Mouse (Mus musculus): ENCODE data around the gene Cdc20b. TPM values are rescaled to one million over a fixed set of nuclear protein-coding genes. Genes with fewer than 3 reads are reported as not detected.

Gene Cdc20b
- polyA plus RNA-seq, 1 experiment from 2014 or later, result 0.86 TPM

DNA sequence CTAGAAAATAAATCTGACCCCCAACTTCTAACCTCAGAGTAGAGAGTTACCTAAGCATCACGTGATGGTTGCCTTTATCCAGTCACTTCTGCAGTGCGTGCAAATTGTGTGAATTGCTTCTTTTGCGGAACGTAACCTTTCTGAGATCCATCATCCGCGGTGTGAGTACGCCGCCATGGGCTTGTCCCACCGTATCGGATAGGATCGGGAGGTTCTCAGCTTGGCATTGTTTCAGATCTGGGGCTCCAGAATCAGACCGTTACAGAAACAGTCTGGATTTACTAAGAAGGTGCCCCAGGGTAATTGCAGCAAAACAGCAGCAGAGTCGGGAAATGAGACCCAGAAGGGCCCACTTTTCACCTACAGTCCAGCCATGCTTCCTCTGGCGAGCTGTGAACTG, 86.4 kb downstream of the Cdc20b start:
- H3K9ac ChIP-seq, result no peak overlapping the region
- H3K27me3 ChIP-seq, result no peaks in the 10 kb centered on the region
- H3K4me2 ChIP-seq, result no peak overlapping the region
- no peak overlapping the region for H3K27ac ChIP-seq
- H3K4me3 ChIP-seq, result no peak overlapping the region
- no peaks in the 10 kb centered on the region for H3K36me3 ChIP-seq
- no peaks in the 10 kb centered on the region for H3K4me1 ChIP-seq (replicated peaks)
- WGBS, result 90% methylated on average over 14 of the region's 14 CpGs
- no peaks in the 10 kb centered on the region for H3K9me3 ChIP-seq
- no peak for ATAC-seq (ENCODE audit: low FRiP score)

DNA sequence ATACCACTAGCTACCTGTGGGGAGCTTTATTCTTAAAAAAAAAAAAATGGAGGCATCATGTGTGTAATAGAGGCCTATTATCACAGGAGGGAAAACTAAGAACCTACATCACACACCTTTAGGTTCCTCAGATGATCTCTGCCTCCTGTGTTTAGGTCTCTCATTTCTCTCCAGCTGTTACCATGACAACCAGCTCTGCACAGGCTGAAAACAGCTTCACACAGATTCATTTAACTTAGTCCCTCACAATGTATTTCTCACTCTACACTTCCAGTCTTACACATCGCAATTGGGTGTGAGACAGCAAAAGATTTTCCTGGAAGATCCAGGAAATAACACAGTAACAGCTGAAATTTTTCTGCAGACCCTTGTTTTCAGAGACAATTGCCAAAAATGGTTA, 95.1 kb downstream of the Cdc20b start:
- Histone ChIP-seq H3K4me3 (no peak overlapping the region), H3K36me3 (no peaks in the 10 kb centered on the region), H3K9me3 (no peaks in the 10 kb centered on the region), H3K9ac (no peak overlapping the region), H3K4me2 (no peak overlapping the region), H3K27ac (no peak overlapping the region), H3K4me1 (replicated peaks) (no peaks in the 10 kb centered on the region), H3K27me3 (no peaks in the 10 kb centered on the region)
- 72% methylated on average over 1 of the region's 1 CpGs for WGBS
- peak; percentile 74 for ATAC-seq (ENCODE audit: low FRiP score)

DNA sequence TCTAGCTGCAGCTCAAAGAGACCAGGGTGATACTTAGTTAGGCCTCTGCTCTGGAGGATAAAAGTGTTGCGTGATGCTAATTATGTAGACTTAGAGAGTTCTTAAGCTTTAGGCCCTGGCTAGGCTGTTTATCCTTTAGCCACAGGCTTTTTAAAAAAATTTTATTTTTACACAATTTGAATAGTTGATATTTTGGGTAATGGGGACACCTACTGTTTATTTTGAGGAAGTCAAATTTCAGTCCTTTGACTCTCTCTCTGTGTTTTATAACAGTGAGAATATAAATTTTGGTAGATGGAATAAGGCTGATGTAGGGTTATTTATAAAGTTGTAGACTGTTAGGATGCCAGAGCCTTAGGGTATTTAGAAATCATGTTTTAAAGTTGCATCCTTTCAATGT, 104.7 kb downstream of the Cdc20b start:
- Histone ChIP-seq H3K9me3 (no peaks in the 10 kb centered on the region), H3K9ac (no peak overlapping the region), H3K4me1 (replicated peaks) (no peaks in the 10 kb centered on the region), H3K4me2 (no peak overlapping the region), H3K36me3 (no peaks in the 10 kb centered on the region), H3K27me3 (no peaks in the 10 kb centered on the region), H3K4me3 (no peak overlapping the region), H3K27ac (no peak overlapping the region)
- WGBS, result 91% methylated on average over 1 of the region's 1 CpGs
- ATAC-seq (ENCODE audit: low FRiP score), result no peak

MicroRNAs within 50 kb of the gene (microRNA counts, 519-probe panel; counts per million panel counts)
- microRNA mmu-miR-449a, result 3,641 counts per million, percentile 51 among the panel's probes with 10 or more counts
- 51.3 counts per million for microRNA mmu-miR-449b
- 51.3 counts per million for microRNA mmu-miR-449c

Small RNA genes lying within 50 kb of the gene (microRNA-seq; reads per million reads assigned to microRNA genes)
- 6,318 reads per million, percentile 93 among the genes with 10 or more reads in this experiment for gene Mir449a
- gene Mir449b, result 8.8 reads per million, percentile 22 among the genes with 10 or more reads in this experiment
- 7.4 reads per million, percentile 20 among the genes with 10 or more reads in this experiment for gene Mir449c

Other genes with a start within 250 kb of the Cdc20b start
- 51.7 and 53.3 TPM in 2 replicates for gene Plpp1, start 234.3 kb upstream of the Cdc20b start, polyA plus RNA-seq (2015; fragmentation: Nextera tagmentation; extraction: Ambion mirVana)
- gene Mtrex, start 107.7 kb upstream of the Cdc20b start, polyA plus RNA-seq (2015; fragmentation: Nextera tagmentation; extraction: Ambion mirVana), result 65.7 and 66.8 TPM in 2 replicates
- gene Dhx29, start 107.7 kb upstream of the Cdc20b start, polyA plus RNA-seq (2015; fragmentation: Nextera tagmentation; extraction: Ambion mirVana), result 38.6 and 39.9 TPM in 2 replicates
- gene Ccno, start 47.3 kb upstream of the Cdc20b start, polyA plus RNA-seq (2015; fragmentation: Nextera tagmentation; extraction: Ambion mirVana), result 0.91 and 3.0 TPM in 2 replicates
- gene Mcidas, start 41.3 kb upstream of the Cdc20b start, polyA plus RNA-seq (2015; fragmentation: Nextera tagmentation; extraction: Ambion mirVana), result 0.60 and 1.6 TPM in 2 replicates
- 78.5 and 78.6 TPM in 2 replicates for gene Gpx8, start 11.3 kb downstream of the Cdc20b start, polyA plus RNA-seq (2015; fragmentation: Nextera tagmentation; extraction: Ambion mirVana)
- gene Gzma, start 65.9 kb downstream of the Cdc20b start, polyA plus RNA-seq (2015; fragmentation: Nextera tagmentation; extraction: Ambion mirVana), result not detected in 2 replicates
- 1.5 and 1.8 TPM in 2 replicates for gene Esm1, start 174.5 kb downstream of the Cdc20b start, polyA plus RNA-seq (2015; fragmentation: Nextera tagmentation; extraction: Ambion mirVana)
- not detected in 2 replicates for gene Gzmk, start 190.8 kb downstream of the Cdc20b start, polyA plus RNA-seq (2015; fragmentation: Nextera tagmentation; extraction: Ambion mirVana)

Measured in hindbrain, embryonic 13.5 days (tissue).